Mouse (Mus musculus) kidney, adult 2 months (tissue): Measurements from ENCODE around the gene Ch25h. TPM values are rescaled to one million over a fixed set of nuclear protein-coding genes. Genes with fewer than 3 reads are reported as not detected.

Experiments
- DNase-seq: peaks from one replicate; pipeline ENCODE4 v3.0.0; 2021
- H3K27ac ChIP-seq: fragments of 200-500 bp; 2 replicates; pipeline ENCODE4 v1.5.1; 2012; ENCODE audit warnings: low read depth, low read length, control low read depth, inconsistent platforms; ENCODE audit not compliant: insufficient read depth
- H3K27me3 ChIP-seq: fragments of 200-500 bp; replicated peaks from 2 replicates; pipeline ENCODE4 v1.6.1; 2012; ENCODE audit warnings: mild to moderate bottlenecking, moderate library complexity, low read length, inconsistent platforms; ENCODE audit not compliant: control insufficient read depth, insufficient read depth
- H3K36me3 ChIP-seq: fragments of 200-500 bp; 2 replicates; pipeline ENCODE4 v1.6.1; 2012; ENCODE audit warnings: mild to moderate bottlenecking, moderate library complexity, low read length, inconsistent platforms; ENCODE audit not compliant: control insufficient read depth, insufficient read depth
- H3K4me1 ChIP-seq: fragments of 200-500 bp; 2 replicates; pipeline ENCODE4 v1.6.1; 2011; ENCODE audit warnings: low read length; ENCODE audit not compliant: control insufficient read depth, insufficient read depth
- H3K4me3 ChIP-seq: fragments of 200-500 bp; 2 replicates; pipeline ENCODE4 v1.5.1; 2011; ENCODE audit warnings: mild to moderate bottlenecking, low read depth, low read length, control low read depth; ENCODE audit not compliant: insufficient read depth
- CTCF ChIP-seq: fragments of 200-500 bp; conservative IDR thresholded peaks from 2 replicates; pipeline ENCODE4 v1.5.1; 2011; ENCODE audit warnings: low read depth, mild to moderate bottlenecking, control low read depth, low read length, moderate library complexity, mixed read lengths; ENCODE audit not compliant: insufficient read depth, insufficient read length
- POLR2A ChIP-seq: fragments of 200-500 bp; IDR thresholded peaks from one replicate; pipeline ENCODE4 v1.6.1; 2011; ENCODE audit warnings: low read depth, low read length, control low read depth
- WGBS: fragments of 180-500 bp; shearing (Covaris S2); methylation state at CpG from one replicate; pipeline ENCODE4 v1.1.7; 2018; 5-methylcytosine and 5-hydroxymethylcytosine counted together
- polyA plus RNA-seq: library from polyadenylated mRNA; depleted of rRNA; stranded (reverse); fragments of >200 nt; gene quantifications from 2 replicates; pipeline ENCODE4 v1.2.3, GENCODE M21; 2012

Ch25h gene
- polyA plus RNA-seq, 1 experiment, result 7.8 TPM

- 48% methylated on average over 3 of the region's 3 CpGs for WGBS
- Histone ChIP-seq H3K4me1 (peaks cover 46% of the 10 kb centered on the region), H3K27me3 (no peaks in the 10 kb centered on the region), H3K4me3 (no peak overlapping the region), H3K36me3 (no peaks in the 10 kb centered on the region; the same call in 1 of the 2 replicates), H3K27ac (peak overlapping the region; percentile 96)
- peak; percentile 63 for DNase-seq
- TF ChIP-seq POLR2A, result no peak
- no peak for TF ChIP-seq CTCF
These were observed 44.7 kb upstream of the Ch25h start for GRCm38 (mm10) chr19:34519646-34520045.

DNA sequence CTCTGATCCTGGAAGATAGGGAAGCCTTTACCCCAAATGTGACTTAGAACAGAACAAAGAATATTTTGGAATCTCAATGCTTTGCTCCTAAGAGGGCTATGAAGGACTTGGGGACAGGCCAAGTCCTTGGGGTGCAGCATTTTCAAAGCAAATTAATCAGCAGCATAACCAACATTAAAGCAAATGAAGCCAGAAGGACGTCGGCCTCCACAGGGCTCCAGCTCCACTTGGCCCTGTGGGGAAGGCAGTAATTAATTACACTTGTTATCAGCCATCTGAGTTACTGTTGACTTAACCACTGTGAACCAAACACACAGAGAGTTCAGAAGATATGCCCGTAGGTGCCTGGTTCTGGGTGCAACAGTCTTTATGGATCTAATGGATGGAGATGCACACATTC lies 43.8 kb upstream of the Ch25h start:
- DNase-seq, result peak; percentile 65
- no peaks in the 10 kb centered on the region; the same call in 1 of the 2 replicates for H3K36me3 ChIP-seq
- H3K27me3 ChIP-seq, result no peaks in the 10 kb centered on the region
- peak overlapping the region; percentile 96 for H3K27ac ChIP-seq
- H3K4me3 ChIP-seq, result no peak overlapping the region
- peaks cover 46% of the 10 kb centered on the region for H3K4me1 ChIP-seq
- TF ChIP-seq POLR2A, result no peak
- no peak for TF ChIP-seq CTCF
- 27% methylated on average over 3 of the region's 3 CpGs for WGBS

DNA sequence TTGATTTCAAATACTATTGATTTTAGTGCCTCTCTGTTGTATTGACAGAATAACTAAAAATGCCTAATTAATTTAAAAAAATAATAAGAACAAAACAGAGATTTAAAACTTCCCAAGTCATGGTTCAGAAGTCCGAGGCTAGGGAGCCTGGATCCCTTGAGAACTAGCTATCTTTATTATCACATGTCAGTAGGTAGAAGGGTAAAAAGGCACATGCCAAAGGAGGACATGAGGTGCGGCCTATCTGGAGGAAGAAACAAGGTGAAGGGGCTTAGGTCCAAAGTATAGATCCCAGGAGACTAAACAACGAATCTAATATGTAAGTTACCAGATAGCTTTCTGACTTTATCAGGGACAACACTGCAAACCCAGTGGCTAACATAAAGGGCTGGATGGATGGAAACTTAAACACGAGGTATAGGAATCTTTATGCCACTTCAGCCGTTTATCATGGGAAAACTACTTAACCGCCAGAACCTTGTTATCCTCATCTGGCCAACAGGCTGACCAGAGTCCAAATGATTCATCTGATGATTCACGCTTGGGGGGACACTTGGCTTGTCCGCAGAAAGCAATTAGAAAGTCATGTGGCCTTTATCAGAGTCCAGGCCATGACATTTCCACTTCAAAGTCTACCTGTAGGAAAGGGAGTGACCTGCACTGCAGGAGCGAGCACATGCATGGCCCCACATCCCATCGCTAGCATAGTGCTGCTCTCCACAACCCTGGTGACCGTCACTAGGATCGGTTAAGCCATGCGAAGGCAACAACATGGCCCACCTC lies 43.0 kb upstream of the Ch25h start:
- no peaks in the 10 kb centered on the region for H3K27me3 ChIP-seq
- peak; percentile 90 for DNase-seq
- TF ChIP-seq POLR2A, result no peak
- TF ChIP-seq CTCF, result no peak
- no peak overlapping the region for H3K4me3 ChIP-seq
- peaks cover 46% of the 10 kb centered on the region for H3K4me1 ChIP-seq
- H3K27ac ChIP-seq, result peak overlapping the region; percentile 96
- 60% methylated on average over 13 of the region's 13 CpGs for WGBS
- H3K36me3 ChIP-seq, result no peaks in the 10 kb centered on the region; the same call in 1 of the 2 replicates

GRCm38 (mm10) chr19:34517197-34517596 lies 42.2 kb upstream of the Ch25h start:
- DNase-seq, result peak; percentile 51
- H3K27me3 ChIP-seq, result no peaks in the 10 kb centered on the region
- H3K36me3 ChIP-seq, result no peaks in the 10 kb centered on the region; the same call in 1 of the 2 replicates
- H3K4me1 ChIP-seq, result peaks cover 46% of the 10 kb centered on the region
- no peak overlapping the region for H3K4me3 ChIP-seq
- peak overlapping the region; percentile 75 for H3K27ac ChIP-seq
- WGBS, result 41% methylated on average over 3 of the region's 3 CpGs
- no peak for TF ChIP-seq CTCF
- no peak for TF ChIP-seq POLR2A

DNA sequence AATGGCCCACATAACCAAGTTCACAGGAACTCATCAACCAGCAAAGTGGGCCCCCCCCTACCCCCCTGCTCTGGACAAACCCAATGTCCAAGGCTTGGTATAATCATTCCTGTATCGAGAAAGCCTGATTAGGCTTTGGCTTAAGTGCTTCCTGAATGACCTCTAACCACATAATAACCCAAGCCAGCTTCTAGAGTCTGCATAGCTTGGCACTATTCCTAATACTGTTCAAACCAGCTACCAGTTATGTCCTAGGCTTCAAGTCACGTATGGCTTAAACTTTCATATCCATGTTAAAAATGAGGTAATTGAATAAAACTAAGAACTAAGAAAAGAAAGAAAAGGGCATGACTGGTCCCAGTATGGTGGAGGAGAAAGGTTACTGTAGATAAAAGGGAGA lies 41.4 kb upstream of the Ch25h start:
- TF ChIP-seq CTCF (no peak), POLR2A (no peak)
- no peaks in the 10 kb centered on the region; the same call in 1 of the 2 replicates for H3K36me3 ChIP-seq
- H3K4me1 ChIP-seq, result peaks cover 41% of the 10 kb centered on the region
- H3K27ac ChIP-seq, result peak overlapping the region; percentile 75; the same call in 1 of the 2 replicates
- 38% methylated on average over 2 of the region's 2 CpGs for WGBS
- H3K4me3 ChIP-seq, result no peak overlapping the region
- peak; percentile 43 for DNase-seq
- no peaks in the 10 kb centered on the region for H3K27me3 ChIP-seq

- Histone ChIP-seq H3K4me1 (peaks cover 39% of the 10 kb centered on the region), H3K27me3 (no peaks in the 10 kb centered on the region), H3K36me3 (peaks cover under 1% of the 10 kb centered on the region; the same call in 1 of the 2 replicates), H3K27ac (no peak overlapping the region; the same call in 1 of the 2 replicates), H3K4me3 (no peak overlapping the region)
- no peak for DNase-seq
- TF ChIP-seq CTCF, result no peak
- no peak for TF ChIP-seq POLR2A
- 65% methylated on average over 3 of the region's 3 CpGs for WGBS
These were observed 40.7 kb upstream of the Ch25h start for GRCm38 (mm10) chr19:34515681-34516080.

DNA sequence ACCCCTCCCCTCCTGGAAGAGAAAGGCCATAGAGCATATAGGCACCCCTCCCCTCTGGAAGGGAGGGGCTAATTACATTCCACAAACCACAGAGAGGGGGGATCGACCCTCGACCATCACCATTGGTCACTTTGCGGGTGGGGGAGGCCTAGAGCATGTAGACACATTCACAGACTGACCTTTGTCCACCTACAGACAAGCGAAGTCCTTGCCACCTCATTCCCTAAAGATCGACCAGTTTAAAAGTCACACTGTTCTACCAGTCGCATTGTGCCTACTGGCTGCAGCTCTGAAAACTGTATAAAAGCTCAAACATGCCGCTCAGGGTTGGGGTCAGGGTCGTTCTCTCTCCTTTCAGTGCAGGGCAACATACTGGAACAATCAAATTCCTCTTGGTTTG lies 36.6 kb upstream of the Ch25h start:
- Histone ChIP-seq H3K4me3 (no peak overlapping the region), H3K27me3 (no peaks in the 10 kb centered on the region), H3K4me1 (peaks cover 8% of the 10 kb centered on the region; the same call in 1 of the 2 replicates), H3K27ac (no peak overlapping the region), H3K36me3 (peaks cover 4% of the 10 kb centered on the region)
- TF ChIP-seq POLR2A (no peak), CTCF (no peak)
- 48% methylated on average over 8 of the region's 8 CpGs for WGBS
- no peak for DNase-seq
